Mouse (Mus musculus): ENCODE measurements around the gene Spata46.

DNA sequence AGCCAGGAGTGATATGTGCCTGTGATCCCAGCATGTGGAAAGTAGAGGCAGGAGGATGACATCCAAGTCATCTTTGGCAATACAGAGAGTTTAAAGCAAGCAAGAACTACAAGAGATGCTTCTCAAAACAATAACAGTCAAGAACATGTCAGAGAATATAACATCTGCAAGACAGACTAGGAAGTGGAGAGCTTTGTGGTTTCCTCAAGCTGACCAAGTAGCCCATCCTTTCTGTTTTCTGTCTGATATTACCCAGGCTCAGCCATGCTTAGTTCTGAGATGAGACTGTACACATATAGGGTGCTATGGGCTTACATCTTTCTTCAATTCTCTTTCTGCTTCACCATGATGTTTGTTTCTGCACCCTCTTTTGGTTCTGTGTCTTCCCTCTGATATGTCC is 35.4 kb upstream of the Spata46 start:
- no peak for TF ChIP-seq CTCF (IDR thresholded peaks at IDR 0.05; ENCODE audit: borderline replicate concordance, extremely low read depth, insufficient read depth, insufficient read length)
- no peak for TF ChIP-seq POLR2A (IDR thresholded peaks at IDR 0.05; ENCODE audit: borderline replicate concordance, extremely low read depth, insufficient read depth, insufficient read length, poor library complexity, severe bottlenecking)
